Mouse (Mus musculus): ENCODE measurements around the gene Gata5. TPM values are rescaled to one million over a fixed set of nuclear protein-coding genes. Genes with fewer than 3 reads are reported as not detected.
A peak's percentile ranks its signal among the peaks of the same experiment; 100 is the strongest.

Gata5 gene
- total RNA-seq, 1 experiment, result 0.04 TPM

DNA sequence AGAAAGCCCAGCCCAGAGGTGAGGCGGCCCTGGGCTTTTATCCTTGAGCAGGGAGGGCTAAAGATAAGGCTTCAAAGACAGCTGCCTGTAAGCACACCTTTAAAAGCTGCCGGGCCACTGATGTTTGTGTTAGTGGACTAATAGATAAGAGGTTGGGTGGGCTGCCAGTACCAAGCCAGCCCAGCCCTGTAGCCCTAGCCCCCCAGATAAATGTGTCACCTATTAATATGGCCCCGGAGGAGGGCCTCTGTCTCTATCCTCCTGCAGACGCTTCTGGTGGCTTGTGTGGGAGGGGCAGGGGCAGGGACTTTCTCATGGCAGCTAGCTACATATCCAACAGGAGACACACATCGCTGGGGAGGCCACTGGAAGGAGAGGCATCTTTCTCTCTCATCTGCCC lies 33.7 kb downstream of the Gata5 start:
- H3K9ac ChIP-seq (ENCODE audit: insufficient read depth, low read depth, low read length, poor library complexity, severe bottlenecking), result no peak overlapping the region
- DNase-seq (ENCODE audit: low read depth, low spot score), result no peak
- in situ Hi-C loops (cut with MboI; ENCODE audit: low sequenced_read_pairs in 2 of 2, unreplicated experiment in 2 of 2), result no loop called here
- H3K4me3 ChIP-seq (ENCODE audit: insufficient read depth in 1 of 2, low read depth in 1 of 2, low read length in 2 of 2, poor library complexity in 1 of 2, severe bottlenecking in 1 of 2), result no peak overlapping the region
- TF ChIP-seq ZC3H11A (IDR thresholded peaks at IDR 0.05; ENCODE audit: borderline replicate concordance, low read depth, low read length), result no peak
- TF ChIP-seq HCFC1 (IDR thresholded peaks at IDR 0.05; ENCODE audit: borderline replicate concordance, insufficient read depth, low read length), result no peak
- TF ChIP-seq MAFK (IDR thresholded peaks at IDR 0.05; ENCODE audit: insufficient read depth, low read depth, low read length), result no peak
- no peak for TF ChIP-seq ZNF384 (IDR thresholded peaks at IDR 0.05; ENCODE audit: low read depth, low read length)
- no peak for TF ChIP-seq CHD2 (IDR thresholded peaks at IDR 0.05; ENCODE audit: low read depth, low read length)
- H3K9me3 ChIP-seq (ENCODE audit: control insufficient read depth, insufficient read depth, low read depth, low read length), result no peaks in the 10 kb centered on the region
- H3K4me1 ChIP-seq (ENCODE audit: control insufficient read depth in 2 of 2, insufficient read depth in 2 of 2, low read length in 2 of 2, poor library complexity in 1 of 2), result peaks cover 0 to 6% of the 10 kb centered on the region in 2 experiments; a peak in 1 of 4 replicates
- no peak overlapping the region for H3K27ac ChIP-seq (ENCODE audit: insufficient read depth, low read depth, low read length, poor library complexity, severe bottlenecking)
- H3K36me3 ChIP-seq (ENCODE audit: control insufficient read depth, insufficient read depth, low read length, poor library complexity, severe bottlenecking), result no peaks in the 10 kb centered on the region

DNA sequence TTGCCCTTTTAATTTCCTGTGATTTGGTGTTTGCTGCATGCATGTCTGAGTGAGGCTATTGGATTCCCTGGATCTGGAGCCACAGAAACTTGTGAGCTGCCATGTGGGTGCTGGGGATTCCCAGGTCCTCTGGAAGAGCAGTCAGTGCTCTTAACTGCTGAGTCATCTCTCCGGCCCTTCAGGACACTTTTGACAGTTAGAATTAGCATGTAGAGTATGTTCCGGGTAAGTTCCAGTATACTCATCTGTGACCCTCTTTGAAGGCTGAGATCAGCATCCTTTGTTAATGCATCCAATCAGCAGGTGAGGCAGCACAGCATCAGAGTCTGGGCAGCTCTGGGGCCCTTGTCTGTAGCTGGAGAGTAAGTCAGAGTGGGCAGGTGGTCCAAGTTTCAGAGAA lies 34.2 kb downstream of the Gata5 start:
- in situ Hi-C loops (cut with MboI; ENCODE audit: low sequenced_read_pairs in 2 of 2, unreplicated experiment in 2 of 2), result no loop called here
- peaks cover 0 to 6% of the 10 kb centered on the region in 2 experiments; a peak in 1 of 4 replicates for H3K4me1 ChIP-seq (ENCODE audit: control insufficient read depth in 2 of 2, insufficient read depth in 2 of 2, low read length in 2 of 2, poor library complexity in 1 of 2)
- no peak overlapping the region for H3K9ac ChIP-seq (ENCODE audit: insufficient read depth, low read depth, low read length, poor library complexity, severe bottlenecking)
- DNase-seq (ENCODE audit: low read depth, low spot score), result no peak
- no peak overlapping the region for H3K27ac ChIP-seq (ENCODE audit: insufficient read depth, low read depth, low read length, poor library complexity, severe bottlenecking)
- no peaks in the 10 kb centered on the region for H3K9me3 ChIP-seq (ENCODE audit: control insufficient read depth, insufficient read depth, low read depth, low read length)
- TF ChIP-seq MAFK (IDR thresholded peaks at IDR 0.05; ENCODE audit: insufficient read depth, low read depth, low read length) (peak; percentile 59), ZC3H11A (IDR thresholded peaks at IDR 0.05; ENCODE audit: borderline replicate concordance, low read depth, low read length) (no peak)
- no peak overlapping the region for H3K4me3 ChIP-seq (ENCODE audit: insufficient read depth in 1 of 2, low read depth in 1 of 2, low read length in 2 of 2, poor library complexity in 1 of 2, severe bottlenecking in 1 of 2)
- no peaks in the 10 kb centered on the region for H3K36me3 ChIP-seq (ENCODE audit: control insufficient read depth, insufficient read depth, low read length, poor library complexity, severe bottlenecking)

DNA sequence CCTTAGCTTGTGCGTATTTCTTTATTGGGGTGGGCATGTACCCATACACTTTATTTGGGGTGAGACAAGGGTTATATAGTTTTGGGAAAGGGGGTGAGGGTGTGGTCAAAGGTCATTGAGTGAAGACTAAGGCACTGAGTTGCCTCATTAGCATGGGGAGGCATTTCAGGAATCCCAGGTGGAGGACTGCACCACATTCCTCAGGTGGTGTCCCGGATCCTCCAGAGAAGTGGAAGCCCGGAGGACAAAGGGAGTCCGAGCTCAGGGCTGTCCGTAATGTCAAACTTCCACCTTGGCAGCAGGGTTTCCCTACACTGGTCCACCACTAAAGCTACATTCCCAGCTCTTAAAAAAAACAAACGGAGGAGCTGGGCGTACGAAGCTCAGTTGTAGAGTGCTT lies 41.6 kb downstream of the Gata5 start:
- 0 out of 2 replicates have a peak, but pooled peaks have one; percentile 44 for TF ChIP-seq ZNF384 (IDR thresholded peaks at IDR 0.05; ENCODE audit: low read depth, low read length)
- no peak for TF ChIP-seq ZC3H11A (IDR thresholded peaks at IDR 0.05; ENCODE audit: borderline replicate concordance, low read depth, low read length)
- TF ChIP-seq HCFC1 (IDR thresholded peaks at IDR 0.05; ENCODE audit: borderline replicate concordance, insufficient read depth, low read length), result no peak
- TF ChIP-seq CHD2 (IDR thresholded peaks at IDR 0.05; ENCODE audit: low read depth, low read length), result 0 out of 2 replicates have a peak, but pooled peaks have one; percentile 49
- no peak for TF ChIP-seq MAFK (IDR thresholded peaks at IDR 0.05; ENCODE audit: insufficient read depth, low read depth, low read length)
- Histone ChIP-seq H3K4me3 (ENCODE audit: insufficient read depth in 1 of 2, low read depth in 1 of 2, low read length in 2 of 2, poor library complexity in 1 of 2, severe bottlenecking in 1 of 2) (no peak overlapping the region), H3K27ac (ENCODE audit: insufficient read depth, low read depth, low read length, poor library complexity, severe bottlenecking) (no peak overlapping the region), H3K4me1 (ENCODE audit: control insufficient read depth in 2 of 2, insufficient read depth in 2 of 2, low read length in 2 of 2, poor library complexity in 1 of 2) (peaks cover 2 to 40% of the 10 kb centered on the region in 2 experiments; a peak in 1 of 4 replicates), H3K36me3 (ENCODE audit: control insufficient read depth, insufficient read depth, low read length, poor library complexity, severe bottlenecking) (no peaks in the 10 kb centered on the region), H3K9ac (ENCODE audit: insufficient read depth, low read depth, low read length, poor library complexity, severe bottlenecking) (no peak overlapping the region), H3K9me3 (ENCODE audit: control insufficient read depth, insufficient read depth, low read depth, low read length) (no peaks in the 10 kb centered on the region)
- DNase-seq (ENCODE audit: low read depth, low spot score), result no peak
- in situ Hi-C loops (cut with MboI; ENCODE audit: low sequenced_read_pairs in 2 of 2, unreplicated experiment in 2 of 2), result no loop called here

DNA sequence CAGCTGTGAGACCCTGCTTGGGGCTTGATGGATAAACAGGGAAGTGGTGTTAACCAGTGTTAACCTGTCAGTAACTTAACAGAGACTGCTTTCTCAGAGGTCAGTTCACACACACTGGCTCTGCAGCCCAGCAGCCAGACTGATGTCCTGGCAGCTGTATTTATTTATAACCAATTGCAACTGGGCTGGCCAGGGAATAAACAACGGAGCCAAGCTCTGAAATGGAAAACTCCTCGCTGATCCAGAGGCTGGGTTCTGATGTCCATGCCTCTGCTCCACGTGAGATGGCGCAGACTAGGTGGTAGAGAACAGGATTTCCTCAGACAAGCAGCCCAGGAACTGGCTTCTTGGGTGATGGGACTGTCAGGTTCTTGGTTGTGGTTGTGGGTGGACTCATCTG lies 42.5 kb downstream of the Gata5 start:
- H3K36me3 ChIP-seq (ENCODE audit: control insufficient read depth, insufficient read depth, low read length, poor library complexity, severe bottlenecking), result no peaks in the 10 kb centered on the region
- H3K27ac ChIP-seq (ENCODE audit: insufficient read depth, low read depth, low read length, poor library complexity, severe bottlenecking), result no peak overlapping the region
- in situ Hi-C loops (cut with MboI; ENCODE audit: low sequenced_read_pairs in 2 of 2, unreplicated experiment in 2 of 2), result no loop called here
- no peak overlapping the region for H3K4me3 ChIP-seq (ENCODE audit: insufficient read depth in 1 of 2, low read depth in 1 of 2, low read length in 2 of 2, poor library complexity in 1 of 2, severe bottlenecking in 1 of 2)
- H3K9me3 ChIP-seq (ENCODE audit: control insufficient read depth, insufficient read depth, low read depth, low read length), result no peaks in the 10 kb centered on the region
- H3K4me1 ChIP-seq (ENCODE audit: control insufficient read depth in 2 of 2, insufficient read depth in 2 of 2, low read length in 2 of 2, poor library complexity in 1 of 2), result peaks cover 2 to 40% of the 10 kb centered on the region in 2 experiments; a peak in 1 of 4 replicates
- DNase-seq (ENCODE audit: low read depth, low spot score), result no peak
- H3K9ac ChIP-seq (ENCODE audit: insufficient read depth, low read depth, low read length, poor library complexity, severe bottlenecking), result no peak overlapping the region
- TF ChIP-seq CHD2 (IDR thresholded peaks at IDR 0.05; ENCODE audit: low read depth, low read length) (no peak), MAFK (IDR thresholded peaks at IDR 0.05; ENCODE audit: insufficient read depth, low read depth, low read length) (no peak), ZNF384 (IDR thresholded peaks at IDR 0.05; ENCODE audit: low read depth, low read length) (no peak), ZC3H11A (IDR thresholded peaks at IDR 0.05; ENCODE audit: borderline replicate concordance, low read depth, low read length) (no peak), HCFC1 (IDR thresholded peaks at IDR 0.05; ENCODE audit: borderline replicate concordance, insufficient read depth, low read length) (no peak)

DNA sequence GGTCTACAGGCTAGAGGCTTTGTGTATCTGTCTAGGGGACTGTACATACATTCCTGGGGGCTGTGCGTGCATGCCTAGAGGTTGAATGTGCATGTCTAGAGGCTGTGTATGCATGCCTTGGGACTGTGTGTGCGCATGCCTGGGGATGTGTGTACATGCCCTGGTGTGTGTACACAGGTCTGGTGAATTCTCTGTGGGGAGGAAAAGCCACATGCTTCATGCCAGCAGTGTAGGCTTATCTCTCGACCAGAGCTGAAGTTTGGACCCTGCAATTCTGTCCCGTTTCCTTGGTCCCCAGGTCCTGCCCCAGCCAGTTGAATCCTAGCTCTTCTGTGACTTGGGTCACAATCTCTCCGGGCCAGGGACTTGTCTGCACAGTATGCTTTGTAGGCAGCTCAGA lies 42.9 kb downstream of the Gata5 start:
- H3K27ac ChIP-seq (ENCODE audit: insufficient read depth, low read depth, low read length, poor library complexity, severe bottlenecking), result no peak overlapping the region
- H3K4me3 ChIP-seq (ENCODE audit: insufficient read depth in 1 of 2, low read depth in 1 of 2, low read length in 2 of 2, poor library complexity in 1 of 2, severe bottlenecking in 1 of 2), result no peak overlapping the region
- DNase-seq (ENCODE audit: low read depth, low spot score), result no peak
- peaks cover 2 to 40% of the 10 kb centered on the region in 2 experiments; a peak in 1 of 4 replicates for H3K4me1 ChIP-seq (ENCODE audit: control insufficient read depth in 2 of 2, insufficient read depth in 2 of 2, low read length in 2 of 2, poor library complexity in 1 of 2)
- in situ Hi-C loops (cut with MboI; ENCODE audit: low sequenced_read_pairs in 2 of 2, unreplicated experiment in 2 of 2), result no loop called here
- no peaks in the 10 kb centered on the region for H3K36me3 ChIP-seq (ENCODE audit: control insufficient read depth, insufficient read depth, low read length, poor library complexity, severe bottlenecking)
- H3K9me3 ChIP-seq (ENCODE audit: control insufficient read depth, insufficient read depth, low read depth, low read length), result no peaks in the 10 kb centered on the region
- TF ChIP-seq HCFC1 (IDR thresholded peaks at IDR 0.05; ENCODE audit: borderline replicate concordance, insufficient read depth, low read length) (no peak), CHD2 (IDR thresholded peaks at IDR 0.05; ENCODE audit: low read depth, low read length) (no peak), ZC3H11A (IDR thresholded peaks at IDR 0.05; ENCODE audit: borderline replicate concordance, low read depth, low read length) (no peak), MAFK (IDR thresholded peaks at IDR 0.05; ENCODE audit: insufficient read depth, low read depth, low read length) (no peak), ZNF384 (IDR thresholded peaks at IDR 0.05; ENCODE audit: low read depth, low read length) (no peak)
- H3K9ac ChIP-seq (ENCODE audit: insufficient read depth, low read depth, low read length, poor library complexity, severe bottlenecking), result no peak overlapping the region
